Mouse (Mus musculus) CD8-positive naive resting alpha-beta T cell, adult 2 months (primary cell): ENCODE results near the gene Esr1.
"Not testable (repeated sequence)": the region's sequence is repeated elsewhere in the genome, so short reads cannot be mapped to it uniquely, and the experiment has no call there.

Experiments used
- DNase-seq, 2 experiments: peaks; one replicate each; pipeline ENCODE4 v3.0.0; 2022; ENCODE audit warnings: low read depth in 2 of 2, low spot score in 2 of 2

Esr1 gene

GRCm38 (mm10) chr10:4611386-4612155 lies at the start of gene Esr1:
Gene Esr1, plus strand, starts transcription at chr10:4611593.
- no peak for DNase-seq

GRCm38 (mm10) chr10:4565148-4565547 lies 46.2 kb upstream of the Esr1 start:
- no peak for DNase-seq

GRCm38 (mm10) chr10:4570778-4571177 lies 40.6 kb upstream of the Esr1 start:
- no peak for DNase-seq

- DNase-seq = no peak
Observed at GRCm38 (mm10) chr10:4571304-4571703, 40.1 kb upstream of the Esr1 start.

- no peak for DNase-seq
Observed at GRCm38 (mm10) chr10:4581905-4582304, 29.5 kb upstream of the Esr1 start.

- no peak for DNase-seq
Observed at GRCm38 (mm10) chr10:4586691-4587090, 24.7 kb upstream of the Esr1 start.

GRCm38 (mm10) chr10:4589576-4589975 lies 21.8 kb upstream of the Esr1 start:
- DNase-seq = no peak

GRCm38 (mm10) chr10:4590956-4591355 lies 20.4 kb upstream of the Esr1 start:
- no peak for DNase-seq

GRCm38 (mm10) chr10:4593828-4594227 lies 17.6 kb upstream of the Esr1 start:
- DNase-seq = peak in 1 of 2 experiments; percentile 31

GRCm38 (mm10) chr10:4597211-4597610 lies 14.2 kb upstream of the Esr1 start:
- DNase-seq = no peak

GRCm38 (mm10) chr10:4598244-4598842 lies 13.1 kb upstream of the Esr1 start:
- DNase-seq = peak; percentile 23 to 52

GRCm38 (mm10) chr10:4598916-4599315 lies 12.5 kb upstream of the Esr1 start:
- no peak for DNase-seq

- DNase-seq = no peak
Observed at GRCm38 (mm10) chr10:4599591-4599990, 11.8 kb upstream of the Esr1 start.

- DNase-seq = no peak
Observed at GRCm38 (mm10) chr10:4600796-4601474, 10.5 kb upstream of the Esr1 start.

- DNase-seq = not testable (repeated sequence)
Observed at GRCm38 (mm10) chr10:4601612-4602011, 9.8 kb upstream of the Esr1 start.

- no peak for DNase-seq
Observed at GRCm38 (mm10) chr10:4602466-4602865, 8.9 kb upstream of the Esr1 start.

GRCm38 (mm10) chr10:4604527-4605209 lies 6.7 kb upstream of the Esr1 start:
- no peak for DNase-seq

GRCm38 (mm10) chr10:4610234-4610633 lies 1.2 kb upstream of the Esr1 start:
- no peak for DNase-seq

GRCm38 (mm10) chr10:4612313-4613036 lies 1.1 kb downstream of the Esr1 start:
- peak; percentile 32 to 49 for DNase-seq

- DNase-seq = no peak
Observed at GRCm38 (mm10) chr10:4618026-4618425, 6.6 kb downstream of the Esr1 start.

GRCm38 (mm10) chr10:4618686-4619085 lies 7.3 kb downstream of the Esr1 start:
- DNase-seq = no peak
